Mouse (Mus musculus) kidney, adult 9 months (tissue): ENCODE data around the gene Nceh1.

Source experiments
- DNase-seq: peaks from one replicate; pipeline ENCODE4 v3.0.0; 2022

Nceh1 gene

GRCm38 (mm10) chr3:27233841-27234240, 51.1 kb downstream of the Nceh1 start:
- DNase-seq, result peak; percentile 87

DNA sequence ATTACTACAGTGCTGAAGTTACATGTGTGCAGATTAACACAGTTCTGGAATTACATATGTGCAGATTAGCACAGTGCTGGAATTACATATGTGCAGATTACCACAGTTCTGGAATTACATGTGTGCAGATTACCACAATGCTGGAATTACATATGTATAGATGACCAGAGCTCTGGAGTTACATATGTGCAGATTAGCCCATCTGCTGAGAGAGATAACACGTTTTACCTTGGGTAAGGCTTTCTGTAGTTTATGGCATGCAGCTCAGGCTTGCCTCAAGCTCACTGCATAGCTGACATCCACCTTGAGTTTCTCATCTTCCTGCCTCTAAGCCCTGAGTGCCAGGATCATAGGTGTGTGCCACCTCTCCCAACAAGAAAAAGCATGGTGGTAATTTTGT, 52.2 kb downstream of the Nceh1 start:
- DNase-seq, result no peak

GRCm38 (mm10) chr3:27237226-27237625, 54.5 kb downstream of the Nceh1 start:
- peak; percentile 86 for DNase-seq

- DNase-seq, result peak; percentile 77
These were observed 55.8 kb downstream of the Nceh1 start for GRCm38 (mm10) chr3:27238563-27238962.

GRCm38 (mm10) chr3:27239568-27239967, 56.8 kb downstream of the Nceh1 start:
- no peak for DNase-seq

DNA sequence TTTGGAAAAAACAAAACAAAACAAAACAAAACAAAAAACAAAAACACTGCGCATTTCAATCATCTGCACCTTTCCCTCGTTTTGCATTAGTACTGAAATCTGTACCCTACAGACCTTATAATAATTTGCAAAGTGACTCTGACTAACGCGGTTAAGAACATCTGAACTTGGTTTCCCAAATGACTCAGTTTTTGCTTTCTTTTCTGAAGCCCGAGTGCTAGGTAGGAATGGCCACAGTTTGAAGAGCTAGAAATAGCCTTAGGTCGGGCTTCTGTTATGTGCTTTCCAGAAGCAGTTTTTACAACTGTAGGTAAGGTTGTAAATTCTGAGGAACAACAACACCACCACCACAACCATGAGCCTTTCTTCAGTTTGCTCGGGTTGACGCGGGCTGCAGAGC, 59.1 kb downstream of the Nceh1 start:
- no peak for DNase-seq

DNA sequence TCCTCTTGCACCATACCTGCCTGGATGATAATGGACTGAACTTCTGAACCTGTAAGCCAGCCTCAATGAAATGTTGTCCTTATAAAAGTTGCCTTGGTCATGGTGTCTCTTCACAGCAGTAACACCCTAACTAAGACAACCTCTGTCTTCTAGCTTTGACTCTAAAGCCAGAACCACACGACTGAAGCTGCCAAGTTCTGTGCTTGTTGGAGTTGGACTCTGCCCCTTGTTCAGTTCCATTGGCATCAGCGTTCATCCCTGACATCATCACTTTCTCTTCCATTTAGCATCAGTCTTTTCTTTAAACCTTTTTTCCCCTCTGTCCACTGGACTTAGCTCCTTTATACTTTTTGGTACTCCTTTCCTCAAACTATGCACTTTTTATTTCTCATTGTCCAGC, 63.4 kb downstream of the Nceh1 start:
- DNase-seq, result peak; percentile 85

GRCm38 (mm10) chr3:27247785-27248184, 65.0 kb downstream of the Nceh1 start:
- no peak for DNase-seq

DNA sequence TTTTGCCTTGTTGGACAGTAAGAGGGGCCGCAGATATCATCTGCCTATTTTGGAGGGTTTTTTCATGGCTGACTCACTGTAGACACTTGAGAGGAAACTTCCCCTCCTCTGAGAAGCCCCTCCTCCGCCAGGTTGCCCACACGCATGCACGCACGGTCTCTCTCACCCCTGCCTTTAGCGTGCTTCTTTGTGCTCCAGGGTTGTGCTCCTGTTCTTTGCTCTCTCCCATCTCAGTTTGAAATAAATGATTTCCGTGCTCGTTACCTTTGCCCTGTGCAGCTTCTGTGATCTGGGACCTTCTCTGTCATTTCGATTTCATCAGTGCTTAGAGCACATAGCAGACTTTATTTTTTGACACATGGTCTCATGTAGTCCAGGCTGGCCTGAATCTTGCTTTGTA, 66.3 kb downstream of the Nceh1 start:
- peak; percentile 73 for DNase-seq

DNA sequence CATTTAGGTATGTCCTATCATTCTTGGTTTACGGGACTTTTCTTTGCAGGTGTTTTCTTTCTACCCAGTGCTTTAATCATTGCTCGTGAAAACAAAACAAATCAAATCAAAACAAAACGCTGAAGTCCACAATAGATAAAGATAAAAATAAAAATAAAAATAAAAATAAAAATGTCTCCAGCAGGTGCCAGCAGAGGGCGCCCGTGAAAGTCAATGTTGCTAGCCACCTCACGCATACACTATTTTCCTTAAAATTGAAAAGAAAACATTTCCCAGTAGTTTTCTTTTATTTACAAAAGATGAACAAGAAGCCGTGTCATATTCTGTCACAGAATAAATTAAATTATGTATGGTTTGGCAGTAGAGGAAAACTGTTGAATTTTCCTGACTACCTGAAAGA, 68.2 kb downstream of the Nceh1 start:
- no peak for DNase-seq

GRCm38 (mm10) chr3:27258461-27258860, 75.7 kb downstream of the Nceh1 start:
- DNase-seq, result no peak

DNA sequence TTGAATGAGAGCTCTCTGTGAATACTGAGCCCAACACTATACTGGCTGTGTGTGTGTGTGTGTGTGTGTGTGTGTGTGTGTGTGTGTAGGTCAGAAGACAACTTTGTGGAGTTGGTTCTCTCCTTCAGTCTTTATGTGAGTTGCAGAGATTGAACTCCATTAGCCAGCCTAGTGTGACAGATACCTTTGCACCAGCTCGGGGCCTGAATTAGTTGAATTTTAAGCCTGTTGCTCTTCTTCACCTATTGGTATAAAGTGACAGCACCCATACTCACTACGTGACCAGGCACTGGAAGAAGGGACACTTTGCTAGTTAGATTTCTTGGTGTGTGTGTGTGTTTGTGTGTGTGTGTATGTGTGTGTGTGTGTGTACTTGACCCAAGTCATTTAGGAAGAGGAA, 77.6 kb downstream of the Nceh1 start:
- peak; percentile 46 for DNase-seq

DNA sequence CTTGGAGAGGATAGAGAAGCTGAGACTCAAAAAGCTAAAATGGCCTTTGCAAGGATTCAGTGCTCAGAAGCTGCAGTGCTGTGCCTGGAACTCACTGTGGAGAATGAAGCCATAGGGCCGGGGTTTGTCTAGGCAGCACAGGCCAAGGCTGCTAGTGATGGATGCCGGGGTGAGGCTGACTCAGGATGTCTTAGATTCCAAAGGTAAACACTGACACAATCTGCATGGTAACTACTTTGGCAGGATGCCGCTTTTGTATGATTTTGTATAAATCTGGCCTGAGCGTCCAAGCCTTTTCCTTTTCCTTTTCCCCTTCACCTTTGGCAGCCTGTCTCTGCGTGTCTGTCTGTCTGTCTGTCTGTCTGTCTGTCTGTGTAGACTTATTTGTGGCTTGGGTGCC, 84.6 kb downstream of the Nceh1 start:
- peak; percentile 72 for DNase-seq

GRCm38 (mm10) chr3:27267887-27268286, 85.1 kb downstream of the Nceh1 start:
- DNase-seq, result peak; percentile 39

DNA sequence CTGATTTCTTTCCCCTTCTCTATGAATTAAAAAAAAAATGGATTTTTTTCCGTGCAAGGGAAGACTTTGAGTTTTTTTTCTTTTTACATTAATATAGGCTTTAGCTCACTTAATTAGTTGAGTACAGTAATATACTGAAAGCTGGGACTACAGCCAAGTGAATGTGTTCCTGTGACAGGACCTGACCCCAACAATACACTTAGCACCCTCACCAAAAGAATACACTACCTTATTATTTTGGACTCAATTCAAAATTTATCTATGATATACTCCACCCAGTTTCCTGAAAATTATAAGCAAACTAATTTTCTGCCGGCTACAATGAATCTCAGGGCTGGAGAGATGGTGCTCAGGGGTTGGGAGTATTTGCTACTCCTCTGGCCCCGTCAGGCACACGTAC, 86.4 kb downstream of the Nceh1 start:
- no peak for DNase-seq

GRCm38 (mm10) chr3:27270160-27270962, 87.6 kb downstream of the Nceh1 start:
- DNase-seq, result peak; percentile 94

GRCm38 (mm10) chr3:27272926-27273745, 90.4 kb downstream of the Nceh1 start:
- DNase-seq, result peak; percentile 86

- DNase-seq, result peak; percentile 85
These were observed 96.6 kb downstream of the Nceh1 start for GRCm38 (mm10) chr3:27279286-27279925.

- DNase-seq, result peak; percentile 92
These were observed 97.5 kb downstream of the Nceh1 start for GRCm38 (mm10) chr3:27280280-27280749.

DNA sequence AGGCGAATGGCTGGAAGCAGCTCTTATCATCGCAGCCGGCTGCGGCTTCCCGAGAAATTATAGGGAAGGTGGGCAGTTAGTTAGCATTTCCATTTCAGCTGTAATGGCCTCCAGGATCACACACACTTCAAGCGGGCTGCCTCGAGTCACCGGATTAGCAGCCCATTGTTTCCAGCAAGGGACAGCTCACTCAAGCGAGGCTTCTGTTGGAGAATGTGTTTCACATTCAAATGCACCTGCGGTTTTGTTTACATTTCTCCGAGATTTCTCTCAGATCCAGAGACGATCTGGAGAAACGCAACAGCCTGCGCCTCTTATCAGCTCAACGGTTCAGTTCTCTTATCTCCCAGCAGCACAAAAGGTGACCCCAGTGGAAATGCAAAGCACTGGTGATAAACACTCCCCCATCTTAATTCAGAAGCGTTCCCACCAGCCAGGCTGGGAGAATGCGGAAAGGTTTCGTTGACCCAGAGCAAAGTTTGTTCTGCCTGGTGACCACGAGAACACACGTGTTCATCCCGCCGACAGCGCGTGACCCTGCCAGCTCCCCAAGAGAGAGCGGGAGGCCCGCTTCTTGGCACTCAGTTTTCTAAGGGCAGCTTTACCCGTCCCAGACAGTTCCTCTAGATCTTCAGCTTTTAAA, 100.4 kb downstream of the Nceh1 start:
- DNase-seq, result peak; percentile 86

DNA sequence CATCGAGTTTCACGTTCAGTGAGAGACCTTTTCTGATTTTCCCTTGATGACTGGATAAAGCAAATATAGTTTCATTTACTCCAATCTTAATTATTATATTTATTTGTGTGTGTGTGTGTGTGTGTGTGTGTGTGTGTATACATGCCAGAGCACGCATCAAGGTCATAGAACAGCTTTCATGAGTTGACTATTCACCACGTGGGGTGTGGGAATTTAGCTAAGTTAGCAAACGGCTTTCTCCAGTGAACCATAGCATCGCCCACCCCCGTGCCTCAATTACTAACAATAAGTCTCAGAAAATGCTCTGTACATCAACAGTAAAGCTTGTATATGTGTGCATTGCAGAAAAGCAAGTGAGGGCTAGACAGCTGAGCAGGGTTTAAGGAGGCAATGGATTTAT, 101.0 kb downstream of the Nceh1 start:
- DNase-seq, result peak; percentile 59

- DNase-seq, result peak; percentile 31
These were observed 101.5 kb downstream of the Nceh1 start for GRCm38 (mm10) chr3:27284227-27284626.

DNA sequence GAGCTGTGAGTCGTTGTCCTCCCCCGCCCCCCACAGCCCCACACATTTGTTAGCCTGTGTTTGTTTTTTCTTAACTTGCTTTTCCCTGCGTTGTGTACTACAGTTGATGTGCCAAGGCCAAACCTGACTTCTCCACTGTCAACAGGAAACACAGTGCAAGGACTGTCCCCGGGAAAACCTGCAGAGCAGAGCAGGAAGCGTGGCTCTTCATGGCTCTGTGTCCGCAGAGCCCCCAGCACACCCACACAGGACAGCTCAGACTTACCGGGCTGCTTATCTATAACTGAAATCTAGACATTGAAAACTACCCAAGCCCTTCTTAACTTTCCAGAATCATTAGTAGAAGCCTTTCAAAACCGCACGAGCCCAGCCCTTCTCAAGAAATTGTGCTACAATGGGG, 102.3 kb downstream of the Nceh1 start:
- peak; percentile 48 for DNase-seq
